Mouse (Mus musculus) adrenal gland, adult 8-10 months (tissue): ENCODE data around the gene Glp2r. TPM values are rescaled to one million over a fixed set of nuclear protein-coding genes. Genes with fewer than 3 reads are reported as not detected.

Source experiments
- DNase-seq: peaks from one replicate; pipeline ENCODE4 v3.0.0; 2022
- total RNA-seq, 4 experiments: library from RNA; stranded (reverse); gene quantifications; 2 replicates each; pipeline ENCODE4 v1.2.4; 2022

Glp2r gene
- total RNA-seq, 4 experiments from 2014 or later, result 0.06 to 0.28 (median 0.13) TPM

GRCm38 (mm10) chr11:67633620-67634229, 137.2 kb downstream of the Glp2r start:
- no peak for DNase-seq

- DNase-seq, result no peak
Observed at GRCm38 (mm10) chr11:67632906-67633305, 138.0 kb downstream of the Glp2r start.

GRCm38 (mm10) chr11:67628522-67628921, 142.4 kb downstream of the Glp2r start:
- DNase-seq, result no peak

- no peak for DNase-seq
Observed at GRCm38 (mm10) chr11:67627179-67627578, 143.8 kb downstream of the Glp2r start.

GRCm38 (mm10) chr11:67622340-67622739, 148.6 kb downstream of the Glp2r start:
- no peak for DNase-seq

- no peak for DNase-seq
Observed at GRCm38 (mm10) chr11:67616557-67617239, 154.3 kb downstream of the Glp2r start.

GRCm38 (mm10) chr11:67612158-67612839, 158.7 kb downstream of the Glp2r start:
- no peak for DNase-seq

Other genes with a start within 250 kb of the Glp2r start
- gene Rcvrn, start 75.8 kb downstream of the Glp2r start, total RNA-seq, result 1 to 10 TPM in 1 of 4 experiments, not detected in 3; 1.0 TPM
- gene Gsg1l2, start 3.5 kb upstream of the Glp2r start, total RNA-seq, result not detected
- gene Dhrs7c, start 27.0 kb upstream of the Glp2r start, total RNA-seq, result not detected
- 1 to 10 TPM in 3 of 4 experiments, under 1 TPM in 1; 0.52 to 1.5 (median 1.1) TPM for gene Usp43, start 151.0 kb upstream of the Glp2r start, total RNA-seq
- gene Cfap52, start 194.5 kb upstream of the Glp2r start, total RNA-seq, result not detected
- 10 to 100 TPM; 31.1 to 39.6 (median 38.3) TPM for gene Stx8, start 195.0 kb upstream of the Glp2r start, total RNA-seq